Mouse (Mus musculus): Measurements from ENCODE around the gene Slc12a9.

- TF ChIP-seq CTCF (IDR thresholded peaks at IDR 0.05; ENCODE audit: low read depth, low read length), result no peak
- TF ChIP-seq TAL1 (conservative IDR thresholded peaks at IDR 0.05; ENCODE audit: low read depth, low read length), result no peak
These were observed 43.8 kb upstream of the Slc12a9 start for GRCm38 (mm10) chr5:137377176-137377575.

Measured in G1E (cell line).